Mouse (Mus musculus): Measurements from ENCODE around the gene Olfr1153. TPM values are rescaled to one million over a fixed set of nuclear protein-coding genes. Genes with fewer than 3 reads are reported as not detected.

Gene Olfr1153
- not detected for total RNA-seq (2021)
- long read RNA-seq, experiment 1, result 0 reads
- long read RNA-seq, experiment 2, result 0 reads

DNA sequence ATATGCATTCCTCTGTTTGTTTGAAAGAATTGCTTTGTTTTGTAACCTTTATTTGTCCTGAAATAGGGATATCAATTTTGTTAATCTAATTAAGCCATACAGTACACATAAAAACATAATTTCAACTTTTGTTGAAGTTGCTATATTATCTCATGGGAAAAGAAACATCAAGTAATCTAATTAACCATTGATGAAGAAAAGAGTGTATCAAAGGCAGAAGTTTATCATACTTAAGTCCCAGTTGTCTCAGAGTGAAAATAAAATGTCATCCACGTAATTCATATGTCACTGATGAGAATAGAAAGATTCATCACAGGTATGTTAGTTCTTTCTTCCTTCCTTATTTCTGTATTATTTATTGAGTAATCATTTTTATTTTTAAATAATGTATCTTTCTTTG, at the start of gene Olfr1153:
Olfr1153 (plus strand) TSS at position 301 of the 400 bp plus-strand sequence.
- DNase-seq, result no peak

GRCm38 (mm10) chr2:87855562-87855961, 39.2 kb upstream of the Olfr1153 start, which contains the start of gene Olfr1151:
Olfr1151 (plus strand) TSS chr2:87855862.
- no peak for DNase-seq
- intact Hi-C loops (cut with DNase I; ENCODE audit: low total_unique reads), result no loop called here

More for the DNA sequence above, at the start of gene Olfr1153:
- intact Hi-C loops (cut with DNase I; ENCODE audit: low total_unique reads), result no loop called here

GRCm38 (mm10) chr2:87866192-87866591, 28.6 kb upstream of the Olfr1153 start, which contains the start of gene Olfr1152:
Olfr1152 (plus strand) TSS chr2:87866492.
- DNase-seq, result no peak
- intact Hi-C loops (cut with DNase I; ENCODE audit: low total_unique reads), result no loop called here

- intact Hi-C loops (cut with DNase I; ENCODE audit: low total_unique reads), result no loop called here
- DNase-seq, result no peak
These were observed 10.3 kb downstream of the Olfr1153 start, which contains the start of gene Olfr1154 for GRCm38 (mm10) chr2:87905066-87905465. Olfr1154 (minus strand) TSS chr2:87905166.

- intact Hi-C loops (cut with DNase I; ENCODE audit: low total_unique reads), result no loop called here
- DNase-seq, result no peak
These were observed 50.3 kb downstream of the Olfr1153 start, which contains the start of gene Olfr1155 for GRCm38 (mm10) chr2:87945037-87945436. Olfr1155 (minus strand) TSS chr2:87945137.

Other genes with a start within 250 kb of the Olfr1153 start
- gene Olfr1133, start 247.6 kb upstream of the Olfr1153 start, total RNA-seq (2021), result not detected
- not detected for gene Olfr1134, start 236.5 kb upstream of the Olfr1153 start, total RNA-seq (2021)
- not detected for gene Olfr1135, start 221.3 kb upstream of the Olfr1153 start, total RNA-seq (2021)
- not detected for gene Olfr1136, start 201.0 kb upstream of the Olfr1153 start, total RNA-seq (2021)
- gene Olfr1137, start 181.8 kb upstream of the Olfr1153 start, total RNA-seq (2021), result not detected
- gene Olfr1138, start 155.0 kb upstream of the Olfr1153 start, total RNA-seq (2021), result not detected
- not detected for gene Olfr1140, start 151.2 kb upstream of the Olfr1153 start, total RNA-seq (2021)
- gene Olfr1141, start 141.0 kb upstream of the Olfr1153 start, total RNA-seq (2021), result not detected
- gene Olfr152, start 115.5 kb upstream of the Olfr1153 start, total RNA-seq (2021), result not detected
- gene Olfr1143, start 94.4 kb upstream of the Olfr1153 start, total RNA-seq (2021), result not detected
- not detected for gene Olfr1145, start 85.1 kb upstream of the Olfr1153 start, total RNA-seq (2021)
- gene Olfr1148, start 64.4 kb upstream of the Olfr1153 start, total RNA-seq (2021), result not detected
- gene Olfr1150-ps1, start 51.0 kb upstream of the Olfr1153 start, total RNA-seq (2021), result not detected
- gene Olfr1151, start 39.1 kb upstream of the Olfr1153 start, total RNA-seq (2021), result not detected
- gene Olfr1152, start 28.5 kb upstream of the Olfr1153 start, total RNA-seq (2021), result not detected
- gene Olfr1154, start 10.2 kb downstream of the Olfr1153 start, total RNA-seq (2021), result not detected
- gene Olfr1155, start 50.2 kb downstream of the Olfr1153 start, total RNA-seq (2021), result not detected
- gene Olfr1156, start 58.1 kb downstream of the Olfr1153 start, total RNA-seq (2021), result not detected
- gene Olfr1157, start 73.3 kb downstream of the Olfr1153 start, total RNA-seq (2021), result not detected
- not detected for gene Olfr74, start 79.7 kb downstream of the Olfr1153 start, total RNA-seq (2021)
- not detected for gene Olfr1158, start 95.2 kb downstream of the Olfr1153 start, total RNA-seq (2021)
- not detected for gene Olfr1160, start 113.3 kb downstream of the Olfr1153 start, total RNA-seq (2021)
- gene Olfr1161, start 127.8 kb downstream of the Olfr1153 start, total RNA-seq (2021), result not detected
- not detected for gene Olfr73, start 142.7 kb downstream of the Olfr1153 start, total RNA-seq (2021)
- not detected for gene Olfr1162, start 156.2 kb downstream of the Olfr1153 start, total RNA-seq (2021)
- not detected for gene Olfr1163, start 176.9 kb downstream of the Olfr1153 start, total RNA-seq (2021)
- not detected for gene Olfr1164, start 199.0 kb downstream of the Olfr1153 start, total RNA-seq (2021)
- gene Olfr1166, start 233.3 kb downstream of the Olfr1153 start, total RNA-seq (2021), result not detected